Mouse (Mus musculus): ENCODE measurements at regions not wholly inside any gene's neighbourhood (a gene's known extent, or its start where the extent isn't known, plus 50 kb on each side); places are given as distances from the start of the nearest gene placed in this dataset.
A peak's percentile ranks its signal among the peaks of the same experiment; 100 is the strongest.

DNA sequence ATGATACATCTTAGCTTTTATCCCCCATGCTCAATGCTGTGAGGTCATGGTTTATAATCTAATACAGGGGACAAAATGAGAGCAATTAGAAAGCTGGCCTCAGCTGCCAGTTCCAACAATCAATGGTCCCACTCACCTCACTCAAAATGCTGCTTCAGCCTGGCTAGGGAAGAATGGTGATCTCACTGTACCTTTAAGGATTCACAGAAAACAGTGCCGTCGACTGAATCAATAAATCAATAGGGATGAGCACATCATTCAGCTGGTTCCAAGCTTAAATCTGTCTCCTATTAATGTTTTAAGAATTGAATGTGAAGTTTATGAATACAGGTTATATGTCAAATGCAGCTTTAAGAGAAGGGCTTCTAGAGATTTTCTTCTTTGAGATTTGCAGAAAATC is 61.9 kb upstream of the Ncam2 start:
- DNase-seq (ENCODE audit: low spot score in 2 of 2): no peak

DNA sequence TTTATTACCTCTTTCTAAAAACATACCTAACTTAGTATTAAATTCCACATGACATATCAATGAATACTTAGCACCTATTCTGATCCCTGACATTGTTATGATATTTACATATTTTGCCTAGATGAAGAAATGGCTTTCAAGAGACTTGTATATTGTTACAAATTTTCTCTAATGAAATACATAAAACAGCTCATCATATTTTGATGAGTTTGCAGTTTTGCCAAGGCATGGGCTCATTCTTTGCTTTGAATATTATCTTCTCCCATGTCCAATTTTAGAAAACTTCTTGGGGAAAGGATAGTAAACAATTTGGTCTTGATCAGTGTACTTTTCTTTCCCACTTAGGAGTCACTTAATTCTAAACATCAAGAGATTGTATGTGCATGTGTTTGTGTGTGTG is 54.5 kb upstream of the Ncam2 start:
- DNase-seq (ENCODE audit: low spot score in 2 of 2): no peak

DNA sequence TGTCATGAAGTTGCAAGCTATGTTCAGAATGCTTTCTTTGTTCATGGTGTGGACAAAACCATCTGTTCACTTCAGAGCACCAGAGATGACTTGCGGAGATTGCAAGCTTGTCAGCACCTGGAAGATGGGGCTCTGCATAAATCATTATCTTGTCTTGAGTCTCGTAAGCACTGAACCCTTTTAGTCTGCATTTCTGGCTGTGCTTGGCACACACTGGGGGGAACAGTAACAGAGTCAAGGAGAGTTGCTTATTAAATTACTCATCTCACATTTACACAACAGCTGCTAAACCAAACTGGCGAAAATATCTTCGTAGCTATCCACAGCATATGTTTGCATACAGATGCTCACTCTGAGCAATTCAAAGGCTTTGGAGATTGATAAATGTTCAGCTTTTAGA is 51.0 kb upstream of the Ncam2 start:
- DNase-seq (ENCODE audit: low spot score in 2 of 2): peak in 1 of 2 experiments; percentile 5
